In genomic region chr2:80178608-80179280, GRCm38 (mm10) we compare ENCODE assay signal across 25 mouse cellular contexts. TPM values are rescaled to one million over a fixed set of nuclear protein-coding genes. Genes with fewer than 3 reads are reported as not detected.
DNase-seq lines count a peak whose midpoint lies in the region; ATAC-seq and TF ChIP-seq lines count a peak whose summit lies in the region.
"Had no signal": no experiment of that assay in that cellular context is flagged by ENCODE, and none has a peak within 500 bp of the region (broad histone marks: within the 10 kb centered on the region; RNA-seq: fewer than 3 reads in every experiment).

No protein-coding gene starts in this region.

- no peak for DNase-seq in kidney, postnatal 36 days
- peak; percentile 68 for DNase-seq in lung, embryonic 14.5 days
- DNase-seq in lung, postnatal 36 days, result no peak
- no peak for DNase-seq in adrenal gland, postnatal 10 days
- DNase-seq: adrenal gland, adult 8-10 months; adrenal gland, postnatal 36 days; cerebellum, adult 18-20 months; cerebellum, adult 9-10 months; cerebellum, postnatal 14 days; gastrocnemius, postnatal 10 days; gastrocnemius, postnatal 36 days had no signal

- H3K9me3 ChIP-seq in kidney, embryonic 14.5 days (ENCODE audit: control insufficient read depth, low read length), result no peaks in the 10 kb centered on the region
- H3K9me3 ChIP-seq in lung, embryonic 14.5 days (ENCODE audit: low read depth, low read length), result no peaks in the 10 kb centered on the region
- no peaks in the 10 kb centered on the region for H3K9me3 ChIP-seq in intestine, embryonic 16.5 days (ENCODE audit: control insufficient read depth, low read length)
- H3K9me3 ChIP-seq: forebrain, embryonic 10.5 days; forebrain, embryonic 13.5 days; hindbrain, embryonic 10.5 days; hindbrain, embryonic 13.5 days had no signal

- H3K36me3 ChIP-seq in kidney, embryonic 14.5 days (ENCODE audit: control insufficient read depth, insufficient read depth, low read length), result no peaks in the 10 kb centered on the region
- H3K36me3 ChIP-seq in lung, embryonic 14.5 days (ENCODE audit: insufficient read depth), result no peaks in the 10 kb centered on the region
- no peaks in the 10 kb centered on the region for H3K36me3 ChIP-seq in intestine, embryonic 16.5 days (ENCODE audit: control insufficient read depth, insufficient read depth, low read length)
- H3K36me3 ChIP-seq: forebrain, embryonic 10.5 days; hindbrain, embryonic 10.5 days; hindbrain, embryonic 13.5 days had no signal

- no peaks in the 10 kb centered on the region for H3K27me3 ChIP-seq in kidney, embryonic 14.5 days (ENCODE audit: control insufficient read depth, insufficient read depth, low read length)
- H3K27me3 ChIP-seq in lung, embryonic 14.5 days (ENCODE audit: insufficient read depth, low read length), result no peaks in the 10 kb centered on the region
- no peaks in the 10 kb centered on the region for H3K27me3 ChIP-seq in intestine, embryonic 16.5 days (replicated peaks; ENCODE audit: control insufficient read depth, insufficient read depth, low read length)
- H3K27me3 ChIP-seq: forebrain, embryonic 13.5 days; hindbrain, embryonic 13.5 days had no signal

- ATAC-seq in kidney, embryonic 14.5 days (ENCODE audit: low FRiP score, low TSS enrichment), result 0 out of 2 replicates have a peak, but pooled peaks have one; percentile 44
- ATAC-seq in lung, embryonic 14.5 days (ENCODE audit: insufficient read depth), result peak; percentile 89
- peak; percentile 71 for ATAC-seq in intestine, embryonic 16.5 days
- ATAC-seq: activated CD4-positive, CD25-positive, alpha-beta regulatory T cell, adult 4 months; CD4-positive, CD25-positive, alpha-beta regulatory T cell, adult 4 months; forebrain, embryonic 13.5 days; forebrain, embryonic 16.5 days; hindbrain, embryonic 16.5 days had no signal

- H3K27ac ChIP-seq in kidney, embryonic 14.5 days (ENCODE audit: low read depth, low read length), result no peak overlapping the region
- no peak overlapping the region for H3K27ac ChIP-seq in lung, embryonic 14.5 days (ENCODE audit: low read depth)
- H3K27ac ChIP-seq in intestine, embryonic 16.5 days (ENCODE audit: low read length), result no peak overlapping the region
- H3K27ac ChIP-seq: forebrain, embryonic 10.5 days; forebrain, embryonic 13.5 days; hindbrain, embryonic 10.5 days; hindbrain, embryonic 13.5 days had no signal

- no peak overlapping the region for H3K4me3 ChIP-seq in kidney, embryonic 14.5 days (ENCODE audit: low read length)
- H3K4me3 ChIP-seq in lung, embryonic 14.5 days (ENCODE audit: low read depth, low read length), result no peak overlapping the region
- no peak overlapping the region for H3K4me3 ChIP-seq in intestine, embryonic 16.5 days (ENCODE audit: low read length)
- H3K4me3 ChIP-seq: forebrain, embryonic 10.5 days; forebrain, embryonic 13.5 days; hindbrain, embryonic 10.5 days; hindbrain, embryonic 13.5 days had no signal

- WGBS in kidney, embryonic 14.5 days, result 32% methylated on average over 4 of the region's 4 CpGs
- WGBS in lung, embryonic 14.5 days, result 20% methylated on average over 4 of the region's 4 CpGs
- WGBS in intestine, embryonic 16.5 days, result 37% methylated on average over 4 of the region's 4 CpGs

- H3K4me1 ChIP-seq in kidney, embryonic 14.5 days (ENCODE audit: control insufficient read depth, insufficient read depth, low read length), result no peaks in the 10 kb centered on the region
- H3K4me1 ChIP-seq in lung, embryonic 14.5 days (ENCODE audit: insufficient read depth), result peaks cover 7% of the 10 kb centered on the region
- no peaks in the 10 kb centered on the region for H3K4me1 ChIP-seq in intestine, embryonic 16.5 days (ENCODE audit: control insufficient read depth, insufficient read depth, low read length)
- H3K4me1 ChIP-seq: forebrain, embryonic 10.5 days; forebrain, embryonic 13.5 days; hindbrain, embryonic 10.5 days; hindbrain, embryonic 13.5 days had no signal

- no peak overlapping the region for H3K4me2 ChIP-seq in kidney, embryonic 14.5 days (replicated peaks; ENCODE audit: low read depth, low read length)
- H3K4me2 ChIP-seq in lung, embryonic 14.5 days, result no peak overlapping the region
- no peak overlapping the region for H3K4me2 ChIP-seq in intestine, embryonic 16.5 days (ENCODE audit: low read depth, low read length)
- H3K4me2 ChIP-seq: forebrain, embryonic 13.5 days; heart, embryonic 11.5 days; hindbrain, embryonic 13.5 days had no signal

- no peak overlapping the region for H3K9ac ChIP-seq in kidney, embryonic 14.5 days (ENCODE audit: low read depth, low read length)
- H3K9ac ChIP-seq in lung, embryonic 14.5 days, result no peak overlapping the region
- H3K9ac ChIP-seq in intestine, embryonic 16.5 days (ENCODE audit: low read depth, low read length), result no peak overlapping the region
- H3K9ac ChIP-seq: forebrain, embryonic 13.5 days; hindbrain, embryonic 13.5 days had no signal

- no peak for TF ChIP-seq CTCF in lung, embryonic 14.5 days (IDR thresholded peaks at IDR 0.05; ENCODE audit: low read depth)

RNA-seq across cellular contexts. Expression of gene Pde1a, which starts 49.5 kb away (rescaled TPM):
- 17.8 and 20.2 TPM in 2 replicates for polyA plus RNA-seq in kidney, embryonic 14.5 days (2014; fragmentation: Nextera tagmentation; extraction: Ambion mirVana)
- 21.3 and 21.9 TPM in 2 replicates for polyA plus RNA-seq in lung, embryonic 14.5 days (2014; fragmentation: Nextera tagmentation; extraction: Ambion mirVana)
- 27.2 and 27.4 TPM in 2 replicates for polyA plus RNA-seq in intestine, embryonic 16.5 days (2015; fragmentation: Nextera tagmentation; extraction: Ambion mirVana)
- 10 to 100 TPM; 17.4 to 20.3 TPM for total RNA-seq in adrenal gland, postnatal 10 days (2021)
- total RNA-seq: granulocyte monocyte progenitor cell, adult 5-6 weeks; MEL had no signal
- polyA plus RNA-seq: activated CD4-positive, CD25-positive, alpha-beta regulatory T cell, adult 4 months; C2C12; CD4-positive, CD25-positive, alpha-beta regulatory T cell, adult 4 months had no signal
